Mouse (Mus musculus): ENCODE results near the gene Wdr83. TPM values are rescaled to one million over a fixed set of nuclear protein-coding genes. Genes with fewer than 3 reads are reported as not detected.
A peak's percentile ranks its signal among the peaks of the same experiment; 100 is the strongest.

Gene Wdr83
- polyA plus RNA-seq, 1 experiment: 56.3 TPM

DNA sequence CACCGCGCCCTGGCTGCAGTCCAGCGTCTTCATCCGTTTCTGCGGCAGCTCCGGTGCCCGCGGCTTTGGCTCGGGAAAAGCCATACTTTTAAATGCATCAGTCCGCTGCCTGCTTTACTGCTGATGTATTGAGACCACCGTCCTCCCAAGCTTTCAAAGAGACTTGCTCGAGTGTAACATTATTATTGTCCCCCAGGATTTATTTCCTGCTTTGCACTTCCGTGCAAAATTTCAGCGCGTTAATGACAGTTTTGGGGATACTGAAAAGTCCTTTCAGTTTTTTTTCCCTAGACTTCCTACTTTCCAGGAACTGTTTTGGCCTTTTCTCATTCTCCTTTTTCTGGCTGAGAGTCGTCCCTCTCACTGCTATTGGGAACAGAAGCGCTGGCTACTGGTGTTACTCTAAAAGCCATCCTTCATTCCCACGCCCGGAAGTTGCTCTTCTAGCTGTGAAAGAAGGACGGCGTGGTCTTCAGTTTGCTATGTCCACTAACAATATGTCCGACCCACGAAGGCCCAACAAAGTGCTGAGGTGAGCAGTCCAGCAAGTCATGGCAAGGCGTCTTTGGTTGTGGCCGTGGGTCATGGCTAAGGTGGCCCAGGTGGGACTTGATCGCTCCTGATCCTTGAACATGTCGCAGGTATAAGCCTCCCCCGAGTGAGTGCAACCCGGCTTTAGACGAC lies 432 bp downstream of the Wdr83 start, which contains the start of gene Wdr83os:
Gene Wdr83os, plus strand, starts transcription at position 209 of the 684 bp plus-strand sequence.
- H3K4me1 ChIP-seq (replicated peaks; ENCODE audit: control insufficient read depth, insufficient read depth, low read length): peaks cover 28% of the 10 kb centered on the region
- H3K27ac ChIP-seq (ENCODE audit: control insufficient read depth, insufficient read depth, low read length): peak within 1 kb of the TSS; percentile 68
- H3K36me3 ChIP-seq (ENCODE audit: control insufficient read depth, insufficient read depth, low read length): 0 out of 2 replicates have a peak, but pooled peaks cover 4% of the 10 kb centered on the region
- TF ChIP-seq POLR2A (IDR thresholded peaks at IDR 0.05; ENCODE audit: control insufficient read depth, extremely low read depth, insufficient read depth, low read length, poor library complexity) (no peak), CTCF (IDR thresholded peaks at IDR 0.05; ENCODE audit: borderline replicate concordance, control insufficient read depth, extremely low read depth, insufficient read depth, low read length, poor library complexity) (no peak)
- H3K4me3 ChIP-seq (ENCODE audit: control insufficient read depth, insufficient read depth, low read length): peak within 1 kb of the TSS; percentile 98
- H3K27me3 ChIP-seq (ENCODE audit: control insufficient read depth, insufficient read depth, low read length): no peaks in the 10 kb centered on the region
- DNase-seq: peak; percentile 40
- WGBS: under 1% methylated on average over 30 of the region's 30 CpGs

DNA sequence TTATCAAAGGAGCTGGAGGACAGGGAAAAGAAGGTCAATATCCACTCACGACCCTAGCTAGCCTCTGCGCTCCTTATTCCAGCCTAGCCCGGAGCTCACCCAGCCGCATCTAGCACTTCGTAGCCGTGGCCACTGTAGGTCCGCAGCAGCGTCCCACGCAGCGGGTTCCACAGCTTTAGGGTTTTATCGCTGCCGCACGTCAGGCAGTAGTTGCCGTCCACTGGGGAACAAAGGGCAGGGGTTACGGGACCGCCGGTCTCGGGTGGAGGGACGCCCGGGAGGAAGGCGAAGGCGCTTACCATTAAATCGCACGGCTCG lies 933 bp downstream of the Wdr83 start:
- no peak for DNase-seq
- H3K4me1 ChIP-seq (replicated peaks; ENCODE audit: control insufficient read depth, insufficient read depth, low read length): peaks cover 28% of the 10 kb centered on the region
- peak overlapping the region; percentile 98 for H3K4me3 ChIP-seq (ENCODE audit: control insufficient read depth, insufficient read depth, low read length)
- peaks cover 1% of the 10 kb centered on the region; the same call in 1 of the 2 replicates for H3K36me3 ChIP-seq (ENCODE audit: control insufficient read depth, insufficient read depth, low read length)
- H3K27ac ChIP-seq (ENCODE audit: control insufficient read depth, insufficient read depth, low read length): no peak overlapping the region
- under 1% methylated on average over 25 of the region's 25 CpGs for WGBS
- TF ChIP-seq CTCF (IDR thresholded peaks at IDR 0.05; ENCODE audit: borderline replicate concordance, control insufficient read depth, extremely low read depth, insufficient read depth, low read length, poor library complexity) (no peak), POLR2A (IDR thresholded peaks at IDR 0.05; ENCODE audit: control insufficient read depth, extremely low read depth, insufficient read depth, low read length, poor library complexity) (no peak)
- H3K27me3 ChIP-seq (ENCODE audit: control insufficient read depth, insufficient read depth, low read length): no peaks in the 10 kb centered on the region

DNA sequence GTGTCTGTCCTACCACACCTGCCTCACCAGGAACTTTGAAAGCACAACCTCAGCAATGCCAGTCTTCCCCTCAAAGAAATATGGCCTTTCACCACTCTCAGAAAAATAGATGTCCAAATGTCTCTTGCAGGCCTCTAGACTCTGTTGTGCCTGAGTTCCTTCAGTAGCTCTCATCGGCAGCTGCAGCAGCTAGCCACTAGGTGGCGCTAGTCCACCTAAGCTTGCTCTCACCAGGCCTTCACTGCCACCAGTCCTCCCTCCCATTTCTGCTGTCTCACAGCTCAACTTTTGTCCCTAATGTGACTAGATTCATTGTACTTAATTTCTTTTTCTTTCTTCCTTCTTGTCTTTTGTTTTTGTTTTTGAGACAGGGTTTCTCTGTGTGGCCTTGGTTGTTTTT lies 4.1 kb downstream of the Wdr83 start:
- Histone ChIP-seq H3K27me3 (ENCODE audit: control insufficient read depth, insufficient read depth, low read length) (no peaks in the 10 kb centered on the region), H3K27ac (ENCODE audit: control insufficient read depth, insufficient read depth, low read length) (no peak overlapping the region), H3K4me1 (replicated peaks; ENCODE audit: control insufficient read depth, insufficient read depth, low read length) (peaks cover 19% of the 10 kb centered on the region), H3K36me3 (ENCODE audit: control insufficient read depth, insufficient read depth, low read length) (peaks cover 13% of the 10 kb centered on the region; the same call in 1 of the 2 replicates), H3K4me3 (ENCODE audit: control insufficient read depth, insufficient read depth, low read length) (no peak overlapping the region)
- TF ChIP-seq CTCF (IDR thresholded peaks at IDR 0.05; ENCODE audit: borderline replicate concordance, control insufficient read depth, extremely low read depth, insufficient read depth, low read length, poor library complexity) (peak; percentile 82; the same call in 1 of the 2 replicates), POLR2A (IDR thresholded peaks at IDR 0.05; ENCODE audit: control insufficient read depth, extremely low read depth, insufficient read depth, low read length, poor library complexity) (no peak)
- DNase-seq: peak; percentile 74
- 2% methylated on average over 2 of the region's 2 CpGs for WGBS

DNA sequence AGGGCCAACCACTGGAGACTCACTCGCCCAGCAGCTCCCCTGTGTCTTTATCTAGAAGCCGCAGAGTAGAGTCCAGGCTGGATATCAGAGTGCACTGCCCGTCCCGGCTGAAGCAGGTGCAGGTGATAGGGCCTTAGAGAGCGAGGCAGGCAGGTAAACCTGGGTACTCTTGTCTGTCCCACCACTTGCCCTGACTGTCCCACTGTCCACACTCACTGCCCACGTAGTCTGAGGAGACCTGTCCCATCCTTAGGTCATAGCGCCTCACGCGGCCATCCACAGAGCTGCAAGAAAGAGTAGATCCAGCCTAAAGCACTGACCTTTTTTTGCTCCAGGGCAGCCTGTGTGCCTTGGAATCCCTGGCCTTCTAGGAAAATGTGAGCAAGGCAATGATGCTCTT lies 5.1 kb downstream of the Wdr83 start:
- Histone ChIP-seq H3K4me3 (ENCODE audit: control insufficient read depth, insufficient read depth, low read length) (no peak overlapping the region), H3K36me3 (ENCODE audit: control insufficient read depth, insufficient read depth, low read length) (peaks cover 13% of the 10 kb centered on the region; the same call in 1 of the 2 replicates), H3K27ac (ENCODE audit: control insufficient read depth, insufficient read depth, low read length) (no peak overlapping the region), H3K27me3 (ENCODE audit: control insufficient read depth, insufficient read depth, low read length) (no peaks in the 10 kb centered on the region), H3K4me1 (replicated peaks; ENCODE audit: control insufficient read depth, insufficient read depth, low read length) (peaks cover 12% of the 10 kb centered on the region)
- TF ChIP-seq POLR2A (IDR thresholded peaks at IDR 0.05; ENCODE audit: control insufficient read depth, extremely low read depth, insufficient read depth, low read length, poor library complexity) (no peak), CTCF (IDR thresholded peaks at IDR 0.05; ENCODE audit: borderline replicate concordance, control insufficient read depth, extremely low read depth, insufficient read depth, low read length, poor library complexity) (no peak)
- no peak for DNase-seq
- 98% methylated on average over 9 of the region's 9 CpGs for WGBS

DNA sequence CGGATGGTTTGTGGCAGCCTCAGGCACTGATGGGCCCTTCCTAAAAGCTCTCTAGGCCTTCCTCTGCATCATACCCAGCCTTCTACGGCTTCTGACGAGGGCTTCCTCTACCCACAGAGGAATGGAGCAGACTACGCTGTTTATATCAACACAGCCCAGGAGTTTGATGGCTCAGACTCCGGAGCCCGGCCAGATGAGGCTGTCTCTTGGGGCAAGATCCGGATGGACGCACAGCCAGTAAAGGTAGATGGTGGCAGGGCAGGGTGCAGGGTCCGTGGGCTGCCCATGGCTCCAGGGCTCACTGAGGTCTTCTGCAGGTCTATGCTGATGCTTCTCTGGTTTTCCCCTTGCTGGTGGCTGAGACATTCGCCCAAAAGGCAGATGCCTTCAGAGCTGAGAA lies 6.5 kb downstream of the Wdr83 start:
- WGBS: 98% methylated on average over 10 of the region's 10 CpGs
- TF ChIP-seq CTCF (IDR thresholded peaks at IDR 0.05; ENCODE audit: borderline replicate concordance, control insufficient read depth, extremely low read depth, insufficient read depth, low read length, poor library complexity) (no peak), POLR2A (IDR thresholded peaks at IDR 0.05; ENCODE audit: control insufficient read depth, extremely low read depth, insufficient read depth, low read length, poor library complexity) (no peak)
- Histone ChIP-seq H3K4me1 (replicated peaks; ENCODE audit: control insufficient read depth, insufficient read depth, low read length) (peaks cover 12% of the 10 kb centered on the region), H3K27me3 (ENCODE audit: control insufficient read depth, insufficient read depth, low read length) (no peaks in the 10 kb centered on the region), H3K36me3 (ENCODE audit: control insufficient read depth, insufficient read depth, low read length) (peaks cover 13% of the 10 kb centered on the region; the same call in 1 of the 2 replicates), H3K4me3 (ENCODE audit: control insufficient read depth, insufficient read depth, low read length) (no peak overlapping the region), H3K27ac (ENCODE audit: control insufficient read depth, insufficient read depth, low read length) (no peak overlapping the region)
- no peak for DNase-seq

DNA sequence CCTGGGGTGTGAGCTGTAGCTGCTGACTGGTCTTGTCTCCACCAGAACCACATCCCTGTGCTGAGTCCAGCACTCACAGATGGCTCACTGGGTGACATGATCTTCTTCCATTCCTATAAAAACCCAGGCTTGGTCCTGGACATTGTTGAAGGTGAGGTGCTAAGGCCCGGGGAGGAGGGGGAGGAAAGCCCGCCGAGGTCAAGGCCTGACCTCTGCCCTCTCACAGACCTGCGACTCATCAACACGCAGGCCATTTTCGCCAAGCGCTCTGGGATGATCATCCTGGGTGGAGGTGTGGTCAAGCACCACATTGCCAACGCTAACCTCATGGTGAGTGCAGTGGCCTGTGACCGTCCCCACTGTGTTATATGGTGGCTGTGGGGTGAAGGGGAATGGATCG lies 6.9 kb downstream of the Wdr83 start:
- Histone ChIP-seq H3K27ac (ENCODE audit: control insufficient read depth, insufficient read depth, low read length) (no peak overlapping the region), H3K4me1 (replicated peaks; ENCODE audit: control insufficient read depth, insufficient read depth, low read length) (peaks cover 10% of the 10 kb centered on the region), H3K27me3 (ENCODE audit: control insufficient read depth, insufficient read depth, low read length) (no peaks in the 10 kb centered on the region), H3K36me3 (ENCODE audit: control insufficient read depth, insufficient read depth, low read length) (peaks cover 13% of the 10 kb centered on the region; the same call in 1 of the 2 replicates), H3K4me3 (ENCODE audit: control insufficient read depth, insufficient read depth, low read length) (no peak overlapping the region)
- DNase-seq: no peak
- TF ChIP-seq CTCF (IDR thresholded peaks at IDR 0.05; ENCODE audit: borderline replicate concordance, control insufficient read depth, extremely low read depth, insufficient read depth, low read length, poor library complexity) (no peak), POLR2A (IDR thresholded peaks at IDR 0.05; ENCODE audit: control insufficient read depth, extremely low read depth, insufficient read depth, low read length, poor library complexity) (no peak)
- WGBS: 95% methylated on average over 10 of the region's 10 CpGs

Measured in thymus, adult 2 months (tissue).